Mouse (Mus musculus): ENCODE data around the gene Gsg1l. TPM values are rescaled to one million over a fixed set of nuclear protein-coding genes. Genes with fewer than 3 reads are reported as not detected.
A peak's percentile ranks its signal among the peaks of the same experiment; 100 is the strongest.

The Gsg1l gene
- polyA plus RNA-seq, 1 experiment from 2014 or later: 4.7 TPM

DNA sequence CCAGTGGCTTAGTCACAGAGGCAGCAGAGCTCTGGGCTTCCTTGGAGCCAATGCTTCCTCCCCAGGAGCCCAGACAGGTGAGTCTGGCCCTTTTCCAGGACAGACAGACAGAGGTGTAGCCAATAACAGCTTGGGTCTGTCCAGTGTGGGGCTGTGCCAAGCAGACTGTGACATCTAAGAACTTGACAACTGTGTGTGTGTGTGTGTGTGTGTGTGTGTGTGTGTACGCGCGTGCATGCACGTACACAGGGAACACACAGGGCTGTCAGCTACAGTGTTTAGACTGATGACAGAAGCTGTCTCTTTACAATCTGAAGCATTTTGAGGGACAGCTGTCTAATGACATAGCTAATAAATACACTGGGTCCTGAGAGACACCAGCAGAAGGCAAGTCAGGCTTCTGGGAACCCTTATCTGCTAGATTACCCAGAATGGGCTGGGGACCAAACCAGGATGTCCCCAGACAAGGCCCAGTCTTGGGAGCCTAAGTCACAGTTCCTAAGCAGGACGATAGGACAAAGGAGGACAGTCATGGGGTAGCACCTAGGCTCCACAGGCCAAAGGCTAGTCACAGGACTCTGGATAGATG, 42.9 kb downstream of the Gsg1l start:
- no peaks in the 10 kb centered on the region for H3K36me3 ChIP-seq
- WGBS: 87% methylated on average over 5 of the region's 5 CpGs
- H3K9me3 ChIP-seq: no peaks in the 10 kb centered on the region
- H3K4me1 ChIP-seq (replicated peaks): peaks cover 35% of the 10 kb centered on the region
- DNase-seq (ENCODE audit: low spot score): no peak
- no peaks in the 10 kb centered on the region for H3K27me3 ChIP-seq (ENCODE audit: insufficient read depth, poor library complexity, severe bottlenecking)
- peak overlapping the region; percentile 78 for H3K27ac ChIP-seq
- H3K4me3 ChIP-seq: no peak overlapping the region

GRCm38 (mm10) chr7:126038366-126039246, 43.6 kb downstream of the Gsg1l start:
- H3K27me3 ChIP-seq (ENCODE audit: insufficient read depth, poor library complexity, severe bottlenecking): 0 out of 2 replicates have a peak, but pooled peaks cover 3% of the 10 kb centered on the region
- no peaks in the 10 kb centered on the region for H3K36me3 ChIP-seq
- 62% methylated on average over 25 of the region's 25 CpGs for WGBS
- H3K27ac ChIP-seq: peak overlapping the region; percentile 78
- H3K4me3 ChIP-seq: no peak overlapping the region
- no peak for DNase-seq (ENCODE audit: low spot score)
- H3K4me1 ChIP-seq (replicated peaks): peaks cover 37% of the 10 kb centered on the region
- no peaks in the 10 kb centered on the region for H3K9me3 ChIP-seq

DNA sequence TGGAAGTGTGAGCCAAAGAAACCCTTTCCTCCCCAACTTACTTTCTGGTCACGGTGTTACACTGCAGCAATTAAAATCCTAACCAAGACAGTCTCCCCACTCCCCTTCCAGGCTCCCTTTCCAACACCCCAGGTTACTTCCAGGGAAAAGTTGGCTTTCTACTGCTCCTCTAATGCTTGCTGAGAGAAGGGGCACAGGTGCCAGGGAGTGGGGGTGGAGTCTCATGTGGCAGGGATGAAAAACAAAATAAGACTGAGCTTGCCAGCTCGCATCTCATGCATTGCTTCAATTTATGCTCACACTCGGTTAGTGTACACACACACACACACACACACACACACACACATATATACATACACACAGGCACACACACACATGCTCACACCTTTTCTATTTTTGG, 46.9 kb downstream of the Gsg1l start:
- peaks cover 33% of the 10 kb centered on the region for H3K4me1 ChIP-seq (replicated peaks)
- no peaks in the 10 kb centered on the region for H3K9me3 ChIP-seq
- WGBS: 85% methylated on average over 3 of the region's 3 CpGs
- no peaks in the 10 kb centered on the region for H3K36me3 ChIP-seq
- H3K27ac ChIP-seq: no peak overlapping the region
- DNase-seq (ENCODE audit: low spot score): no peak
- 0 out of 2 replicates have a peak, but pooled peaks cover 3% of the 10 kb centered on the region for H3K27me3 ChIP-seq (ENCODE audit: insufficient read depth, poor library complexity, severe bottlenecking)
- H3K4me3 ChIP-seq: no peak overlapping the region

GRCm38 (mm10) chr7:126032776-126033209, 49.4 kb downstream of the Gsg1l start:
- H3K27ac ChIP-seq: 0 out of 2 replicates have a peak overlapping the region, but pooled peaks have one; percentile 31

DNA sequence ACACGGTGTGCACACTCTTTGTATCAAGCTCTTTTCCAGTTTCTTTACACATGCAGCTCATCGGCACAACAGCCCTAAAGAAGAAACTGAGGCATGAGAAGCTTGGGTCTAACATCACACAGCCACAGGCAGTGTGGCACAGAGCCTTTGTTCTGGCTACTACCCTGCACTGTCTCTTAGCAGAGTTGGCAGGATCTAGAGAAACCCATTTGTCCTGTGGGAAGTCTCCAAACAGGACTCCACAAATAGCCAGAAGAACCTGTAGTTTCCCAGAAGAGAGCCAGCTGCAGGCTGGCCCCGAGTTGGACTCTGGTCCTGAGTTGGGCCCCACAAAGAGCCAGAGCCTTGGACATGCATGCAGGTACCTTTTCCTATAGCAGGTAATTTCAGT, 49.9 kb downstream of the Gsg1l start:
- no peaks in the 10 kb centered on the region for H3K9me3 ChIP-seq
- H3K27ac ChIP-seq: peak overlapping the region; percentile 31; the same call in 1 of the 2 replicates
- H3K4me1 ChIP-seq (replicated peaks): peaks cover 13% of the 10 kb centered on the region
- no peak for DNase-seq (ENCODE audit: low spot score)
- WGBS: 86% methylated on average over 3 of the region's 3 CpGs
- H3K27me3 ChIP-seq (ENCODE audit: insufficient read depth, poor library complexity, severe bottlenecking): 0 out of 2 replicates have a peak, but pooled peaks cover 3% of the 10 kb centered on the region
- no peaks in the 10 kb centered on the region for H3K36me3 ChIP-seq
- no peak overlapping the region for H3K4me3 ChIP-seq

More at GRCm38 (mm10) chr7:126032776-126033209, 49.4 kb downstream of the Gsg1l start:
- Histone ChIP-seq H3K27me3 (ENCODE audit: insufficient read depth, poor library complexity, severe bottlenecking) (0 out of 2 replicates have a peak, but pooled peaks cover 3% of the 10 kb centered on the region), H3K36me3 (no peaks in the 10 kb centered on the region), H3K4me1 (replicated peaks) (peaks cover 14% of the 10 kb centered on the region), H3K4me3 (no peak overlapping the region), H3K9me3 (no peaks in the 10 kb centered on the region)
- 84% methylated on average over 5 of the region's 5 CpGs for WGBS
- no peak for DNase-seq (ENCODE audit: low spot score)

- Histone ChIP-seq H3K4me1 (replicated peaks) (peaks cover 19% of the 10 kb centered on the region), H3K4me3 (no peak overlapping the region), H3K27ac (peak overlapping the region; percentile 31; the same call in 1 of the 2 replicates), H3K27me3 (ENCODE audit: insufficient read depth, poor library complexity, severe bottlenecking) (0 out of 2 replicates have a peak, but pooled peaks cover 3% of the 10 kb centered on the region), H3K9me3 (no peaks in the 10 kb centered on the region), H3K36me3 (no peaks in the 10 kb centered on the region)
- no peak for DNase-seq (ENCODE audit: low spot score)
- 81% methylated on average over 10 of the region's 10 CpGs for WGBS
Measured at GRCm38 (mm10) chr7:126031598-126032364, 50.4 kb downstream of the Gsg1l start.

DNA sequence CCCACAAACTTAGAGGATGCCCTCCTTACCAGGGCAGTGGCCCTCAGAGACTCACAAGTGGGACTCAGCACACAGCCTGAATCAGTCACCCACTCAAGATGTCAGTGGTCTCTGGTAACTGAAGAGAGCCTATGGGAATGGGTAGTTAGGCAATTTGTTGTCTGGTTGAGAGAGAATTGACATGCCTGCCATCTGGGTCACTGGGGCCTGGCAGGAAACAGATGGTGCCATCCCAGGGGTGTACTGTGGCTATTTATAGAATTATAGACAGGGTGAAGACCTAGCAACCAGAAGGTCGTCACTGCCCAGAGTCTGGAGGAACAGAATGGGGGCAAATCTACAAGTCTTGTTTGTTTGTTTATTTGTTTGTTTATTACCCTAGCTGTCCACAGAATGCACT, 54.8 kb downstream of the Gsg1l start:
- WGBS: 51% methylated on average over 1 of the region's 1 CpGs
- Histone ChIP-seq H3K27me3 (ENCODE audit: insufficient read depth, poor library complexity, severe bottlenecking) (no peaks in the 10 kb centered on the region), H3K9me3 (no peaks in the 10 kb centered on the region), H3K4me3 (no peak overlapping the region), H3K27ac (no peak overlapping the region), H3K36me3 (no peaks in the 10 kb centered on the region), H3K4me1 (replicated peaks) (peaks cover 9% of the 10 kb centered on the region)
- DNase-seq (ENCODE audit: low spot score): no peak

- 64% methylated on average over 5 of the region's 5 CpGs for WGBS
Measured at GRCm38 (mm10) chr7:126026600-126026999, 55.6 kb downstream of the Gsg1l start.

GRCm38 (mm10) chr7:126019966-126020365, 62.2 kb downstream of the Gsg1l start:
- peaks cover 36% of the 10 kb centered on the region for H3K4me1 ChIP-seq (replicated peaks)
- 73% methylated on average over 6 of the region's 6 CpGs for WGBS

More at GRCm38 (mm10) chr7:126026600-126026999, 55.6 kb downstream of the Gsg1l start:
- no peaks in the 10 kb centered on the region for H3K36me3 ChIP-seq
- H3K4me3 ChIP-seq: no peak overlapping the region
- H3K9me3 ChIP-seq: no peaks in the 10 kb centered on the region
- no peaks in the 10 kb centered on the region for H3K27me3 ChIP-seq (ENCODE audit: insufficient read depth, poor library complexity, severe bottlenecking)
- H3K4me1 ChIP-seq (replicated peaks): peaks cover 9% of the 10 kb centered on the region
- DNase-seq (ENCODE audit: low spot score): no peak
- no peak overlapping the region for H3K27ac ChIP-seq

DNA sequence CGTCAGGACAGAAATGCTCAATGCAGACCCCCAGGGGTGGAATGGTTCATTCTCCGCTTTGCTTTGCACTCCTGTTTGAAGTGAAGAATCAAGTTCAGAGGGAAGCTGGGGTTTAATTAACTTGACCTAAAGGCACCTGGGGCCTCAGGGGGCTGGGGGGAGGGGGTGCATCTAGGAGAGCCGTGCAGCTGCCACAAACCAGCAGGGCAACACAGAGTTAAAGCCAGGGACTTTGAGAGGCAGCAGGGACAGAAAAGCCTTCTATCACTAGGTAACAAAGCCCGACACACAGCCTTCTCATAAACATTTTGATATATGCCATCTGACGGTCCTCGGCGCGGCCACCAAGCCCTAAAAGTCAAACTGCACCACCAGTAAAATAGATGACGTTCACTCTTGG, 62.9 kb downstream of the Gsg1l start:
- H3K9me3 ChIP-seq: no peaks in the 10 kb centered on the region
- no peak overlapping the region for H3K4me3 ChIP-seq
- H3K27ac ChIP-seq: peak overlapping the region; percentile 69
- no peaks in the 10 kb centered on the region for H3K27me3 ChIP-seq (ENCODE audit: insufficient read depth, poor library complexity, severe bottlenecking)
- peaks cover 42% of the 10 kb centered on the region for H3K4me1 ChIP-seq (replicated peaks)
- H3K36me3 ChIP-seq: no peaks in the 10 kb centered on the region
- DNase-seq (ENCODE audit: low spot score): no peak
- WGBS: 54% methylated on average over 9 of the region's 9 CpGs

More at GRCm38 (mm10) chr7:126019966-126020365, 62.2 kb downstream of the Gsg1l start:
- Histone ChIP-seq H3K27me3 (ENCODE audit: insufficient read depth, poor library complexity, severe bottlenecking) (no peaks in the 10 kb centered on the region), H3K9me3 (no peaks in the 10 kb centered on the region), H3K4me3 (no peak overlapping the region), H3K36me3 (no peaks in the 10 kb centered on the region), H3K27ac (peak overlapping the region; percentile 69)
- no peak for DNase-seq (ENCODE audit: low spot score)

DNA sequence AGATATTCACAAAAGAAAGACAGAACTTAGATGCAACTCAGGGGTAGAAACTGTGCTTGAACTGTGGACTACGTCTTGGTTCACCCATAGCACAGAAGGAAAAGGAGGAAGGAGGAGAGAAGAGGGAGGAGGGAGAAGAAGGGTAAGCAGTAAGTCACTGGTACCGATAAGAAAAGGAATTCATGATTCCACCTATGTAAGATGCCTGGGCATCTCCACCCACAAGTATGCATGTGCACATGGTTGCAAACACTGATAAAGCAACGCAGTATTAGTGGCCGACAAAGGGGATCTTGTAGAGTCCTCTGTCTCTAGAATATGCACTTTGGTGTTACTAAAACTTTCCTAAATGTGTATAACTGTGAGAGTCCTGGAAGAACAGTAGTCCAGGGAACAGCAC, 64.8 kb downstream of the Gsg1l start:
- no peak for DNase-seq (ENCODE audit: low spot score)
- no peaks in the 10 kb centered on the region for H3K36me3 ChIP-seq
- H3K9me3 ChIP-seq: no peaks in the 10 kb centered on the region
- peaks cover 56% of the 10 kb centered on the region for H3K4me1 ChIP-seq (replicated peaks)
- no peaks in the 10 kb centered on the region for H3K27me3 ChIP-seq (ENCODE audit: insufficient read depth, poor library complexity, severe bottlenecking)
- 94% methylated on average over 4 of the region's 4 CpGs for WGBS
- H3K4me3 ChIP-seq: no peak overlapping the region
- no peak overlapping the region; the same call in 1 of the 2 replicates for H3K27ac ChIP-seq

DNA sequence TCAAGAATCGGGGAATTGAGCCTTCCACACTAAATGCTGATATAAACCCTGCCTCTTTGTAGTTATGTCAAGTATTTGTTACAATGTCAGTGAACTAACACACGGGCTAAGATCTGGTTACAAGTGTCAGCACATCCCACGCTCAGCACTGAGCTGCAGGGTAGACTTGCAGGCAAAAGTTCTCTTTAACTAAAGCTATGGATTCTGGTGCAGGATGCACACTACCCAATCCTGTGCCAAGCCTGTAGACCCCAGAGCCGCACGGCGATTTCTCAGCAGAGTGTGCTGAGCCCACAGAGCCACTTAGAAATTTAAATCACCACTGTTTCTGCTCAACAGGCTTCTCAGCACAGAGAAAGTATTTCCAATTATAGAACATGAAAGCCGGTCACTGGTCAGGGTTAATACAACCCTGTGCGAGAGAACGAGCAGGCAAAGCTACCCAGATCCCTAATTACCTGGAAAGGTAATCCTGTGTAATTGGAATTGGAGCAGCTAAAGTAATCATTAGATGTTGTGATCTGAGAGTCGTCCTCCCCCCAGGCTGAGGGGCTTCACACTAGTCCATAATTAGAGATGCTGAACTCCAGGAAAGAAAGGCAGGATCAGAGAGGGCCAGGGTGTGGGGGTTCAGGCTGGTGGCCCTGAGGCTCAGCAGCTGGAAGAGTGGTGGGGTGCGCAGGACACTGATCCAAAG, 69.7 kb downstream of the Gsg1l start:
- peak overlapping the region; percentile 67 for H3K27ac ChIP-seq
- 75% methylated on average over 11 of the region's 11 CpGs for WGBS
- H3K4me1 ChIP-seq (replicated peaks): peaks cover 74% of the 10 kb centered on the region
- H3K36me3 ChIP-seq: no peaks in the 10 kb centered on the region
- no peak overlapping the region for H3K4me3 ChIP-seq
- no peaks in the 10 kb centered on the region for H3K27me3 ChIP-seq (ENCODE audit: insufficient read depth, poor library complexity, severe bottlenecking)
- no peaks in the 10 kb centered on the region for H3K9me3 ChIP-seq
- no peak for DNase-seq (ENCODE audit: low spot score)

All from hindbrain, embryonic 10.5 days (tissue).